Mouse (Mus musculus) right cerebral cortex, postnatal 14 days (tissue): Measurements from ENCODE around the gene Lamb3.

Experiments used
- DNase-seq: peaks from one replicate; pipeline ENCODE4 v3.0.0; 2022

Lamb3 gene

DNA sequence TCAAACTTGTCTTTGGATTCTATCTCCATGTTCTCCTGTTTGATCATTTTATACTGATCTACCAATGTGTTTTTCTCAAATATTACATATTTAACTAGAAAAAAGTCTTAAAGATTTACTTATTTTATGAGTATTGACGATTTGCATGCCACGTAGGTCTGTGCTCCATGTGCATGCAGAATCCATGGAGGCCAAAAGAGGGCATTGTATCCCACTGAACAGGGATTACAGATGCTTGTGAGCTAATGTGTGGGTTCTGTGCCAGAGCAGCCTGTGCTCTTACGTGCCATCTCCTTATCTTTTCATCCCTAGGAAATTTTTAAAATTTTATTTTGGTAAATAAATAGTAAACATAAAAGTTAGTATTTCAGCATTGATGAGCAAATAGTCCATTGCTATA is 184.8 kb downstream of the Lamb3 start:
- no peak for DNase-seq
